Mouse (Mus musculus): Measurements from ENCODE around the gene Aldoart2. TPM values are rescaled to one million over a fixed set of nuclear protein-coding genes. Genes with fewer than 3 reads are reported as not detected.
"Not testable (repeated sequence)": the region's sequence is repeated elsewhere in the genome, so short reads cannot be mapped to it uniquely, and the experiment has no call there.

Aldoart2 gene
- polyA plus RNA-seq, 1 experiment, result 0.06 TPM

GRCm38 (mm10) chr12:55539157-55539556 lies 25.9 kb upstream of the Aldoart2 start:
- H3K4me1 ChIP-seq (ENCODE audit: control insufficient read depth, insufficient read depth, low read length), result no peaks in the 10 kb centered on the region
- no peak overlapping the region for H3K27ac ChIP-seq (ENCODE audit: insufficient read depth, low read depth, low read length)
- no peaks in the 10 kb centered on the region for H3K27me3 ChIP-seq (replicated peaks; ENCODE audit: control insufficient read depth, insufficient read depth, low read length)
- DNase-seq, result no peak
- WGBS, result 38% methylated on average over 8 of the region's 8 CpGs
- no peaks in the 10 kb centered on the region for H3K36me3 ChIP-seq (ENCODE audit: control insufficient read depth, insufficient read depth, low read length)
- TF ChIP-seq POLR2A (IDR thresholded peaks at IDR 0.05; ENCODE audit: low read depth, low read length) (no peak), CTCF (conservative IDR thresholded peaks at IDR 0.05; ENCODE audit: insufficient read depth, insufficient read length, low read depth, low read length) (no peak)
- no peak overlapping the region for H3K4me3 ChIP-seq (ENCODE audit: insufficient read depth, low read depth, low read length)

- H3K27me3 ChIP-seq (replicated peaks; ENCODE audit: control insufficient read depth, insufficient read depth, low read length); H3K27ac ChIP-seq (ENCODE audit: insufficient read depth, low read depth, low read length); DNase-seq; H3K36me3 ChIP-seq (ENCODE audit: control insufficient read depth, insufficient read depth, low read length); H3K4me3 ChIP-seq (ENCODE audit: insufficient read depth, low read depth, low read length); H3K4me1 ChIP-seq (ENCODE audit: control insufficient read depth, insufficient read depth, low read length): not testable (repeated sequence)
- 81% methylated on average over 6 of the region's 6 CpGs for WGBS
Measured at GRCm38 (mm10) chr12:55554901-55555300, 10.1 kb upstream of the Aldoart2 start.

GRCm38 (mm10) chr12:55557866-55558265 lies 7.2 kb upstream of the Aldoart2 start:
- no peaks in the 10 kb centered on the region for H3K4me1 ChIP-seq (ENCODE audit: control insufficient read depth, insufficient read depth, low read length)
- no peaks in the 10 kb centered on the region for H3K27me3 ChIP-seq (replicated peaks; ENCODE audit: control insufficient read depth, insufficient read depth, low read length)
- no peaks in the 10 kb centered on the region for H3K36me3 ChIP-seq (ENCODE audit: control insufficient read depth, insufficient read depth, low read length)
- no peak overlapping the region for H3K4me3 ChIP-seq (ENCODE audit: insufficient read depth, low read depth, low read length)
- TF ChIP-seq POLR2A (IDR thresholded peaks at IDR 0.05; ENCODE audit: low read depth, low read length) (no peak), CTCF (conservative IDR thresholded peaks at IDR 0.05; ENCODE audit: insufficient read depth, insufficient read length, low read depth, low read length) (no peak)
- 61% methylated on average over 6 of the region's 6 CpGs for WGBS
- H3K27ac ChIP-seq (ENCODE audit: insufficient read depth, low read depth, low read length), result no peak overlapping the region
- no peak for DNase-seq

GRCm38 (mm10) chr12:55559184-55559855 lies 5.7 kb upstream of the Aldoart2 start:
- no peak for DNase-seq
- H3K27ac ChIP-seq (ENCODE audit: insufficient read depth, low read depth, low read length), result no peak overlapping the region
- H3K27me3 ChIP-seq (replicated peaks; ENCODE audit: control insufficient read depth, insufficient read depth, low read length), result no peaks in the 10 kb centered on the region
- no peak overlapping the region for H3K4me3 ChIP-seq (ENCODE audit: insufficient read depth, low read depth, low read length)
- no peaks in the 10 kb centered on the region for H3K36me3 ChIP-seq (ENCODE audit: control insufficient read depth, insufficient read depth, low read length)
- WGBS, result 87% methylated on average over 12 of the region's 12 CpGs
- H3K4me1 ChIP-seq (ENCODE audit: control insufficient read depth, insufficient read depth, low read length), result no peaks in the 10 kb centered on the region
- TF ChIP-seq POLR2A (IDR thresholded peaks at IDR 0.05; ENCODE audit: low read depth, low read length) (no peak), CTCF (conservative IDR thresholded peaks at IDR 0.05; ENCODE audit: insufficient read depth, insufficient read length, low read depth, low read length) (no peak)

- Histone ChIP-seq H3K36me3 (ENCODE audit: control insufficient read depth, insufficient read depth, low read length) (no peaks in the 10 kb centered on the region), H3K4me3 (ENCODE audit: insufficient read depth, low read depth, low read length) (peak overlapping the region; percentile 34), H3K4me1 (ENCODE audit: control insufficient read depth, insufficient read depth, low read length) (no peaks in the 10 kb centered on the region), H3K27me3 (replicated peaks; ENCODE audit: control insufficient read depth, insufficient read depth, low read length) (no peaks in the 10 kb centered on the region), H3K27ac (ENCODE audit: insufficient read depth, low read depth, low read length) (no peak overlapping the region)
- DNase-seq, result peak; percentile 51
- 14% methylated on average over 19 of the region's 19 CpGs for WGBS
- no peak for TF ChIP-seq CTCF (conservative IDR thresholded peaks at IDR 0.05; ENCODE audit: insufficient read depth, insufficient read length, low read depth, low read length)
- TF ChIP-seq POLR2A (IDR thresholded peaks at IDR 0.05; ENCODE audit: low read depth, low read length), result no peak
Measured at GRCm38 (mm10) chr12:55560025-55560690, 4.9 kb upstream of the Aldoart2 start.

GRCm38 (mm10) chr12:55563742-55564141 lies 1.3 kb upstream of the Aldoart2 start:
- TF ChIP-seq CTCF (conservative IDR thresholded peaks at IDR 0.05; ENCODE audit: insufficient read depth, insufficient read length, low read depth, low read length), result no peak
- TF ChIP-seq POLR2A (IDR thresholded peaks at IDR 0.05; ENCODE audit: low read depth, low read length), result no peak
- Histone ChIP-seq H3K27ac (ENCODE audit: insufficient read depth, low read depth, low read length) (no peak overlapping the region), H3K4me1 (ENCODE audit: control insufficient read depth, insufficient read depth, low read length) (no peaks in the 10 kb centered on the region), H3K27me3 (replicated peaks; ENCODE audit: control insufficient read depth, insufficient read depth, low read length) (no peaks in the 10 kb centered on the region), H3K36me3 (ENCODE audit: control insufficient read depth, insufficient read depth, low read length) (no peaks in the 10 kb centered on the region), H3K4me3 (ENCODE audit: insufficient read depth, low read depth, low read length) (no peak overlapping the region)
- DNase-seq, result no peak
- 97% methylated on average over 3 of the region's 3 CpGs for WGBS

GRCm38 (mm10) chr12:55564187-55564963 lies 664 bp upstream of the Aldoart2 start:
- WGBS, result 86% methylated on average over 9 of the region's 9 CpGs
- no peaks in the 10 kb centered on the region for H3K4me1 ChIP-seq (ENCODE audit: control insufficient read depth, insufficient read depth, low read length)
- H3K27me3 ChIP-seq (replicated peaks; ENCODE audit: control insufficient read depth, insufficient read depth, low read length), result no peaks in the 10 kb centered on the region
- no peaks in the 10 kb centered on the region for H3K36me3 ChIP-seq (ENCODE audit: control insufficient read depth, insufficient read depth, low read length)
- TF ChIP-seq CTCF (conservative IDR thresholded peaks at IDR 0.05; ENCODE audit: insufficient read depth, insufficient read length, low read depth, low read length) (no peak), POLR2A (IDR thresholded peaks at IDR 0.05; ENCODE audit: low read depth, low read length) (no peak)
- DNase-seq, result no peak
- no peak overlapping the region for H3K27ac ChIP-seq (ENCODE audit: insufficient read depth, low read depth, low read length)
- no peak overlapping the region for H3K4me3 ChIP-seq (ENCODE audit: insufficient read depth, low read depth, low read length)
